Mouse (Mus musculus) left cerebral cortex, adult 2 months (tissue): ENCODE results near the gene Gm20894. TPM values are rescaled to one million over a fixed set of nuclear protein-coding genes. Genes with fewer than 3 reads are reported as not detected.
"Not testable (repeated sequence)": the region's sequence is repeated elsewhere in the genome, so short reads cannot be mapped to it uniquely, and the experiment has no call there.

Experiments
- DNase-seq, 2 experiments: peaks; one replicate each; pipeline ENCODE4 v3.0.0; 2021 to 2022; ENCODE audit warnings: low spot score in 2 of 2, mixed read lengths in 1 of 2; ENCODE audit errors: extremely low spot score in 1 of 2
- H3K27ac ChIP-seq: fragments of 200-600 bp; 2 replicates; pipeline ENCODE4 v1.8.1; 2022
- H3K4me3 ChIP-seq: fragments of 200-600 bp; 2 replicates; pipeline ENCODE4 v1.8.1; 2022
- intact Hi-C: fragments of 180-260 bp; cut with DNase I; formaldehyde crosslinking; loops from one replicate; pipeline ENCODE4 v1.15.1; 2025
- long read RNA-seq, 2 experiments: library from polyadenylated mRNA; stranded (forward); transcript quantifications; one replicate each; pipeline ENCODE4 v2.0.0; 2021; ENCODE audit warnings: borderline mapping rate in 2 of 2
- total RNA-seq, 2 experiments: library from RNA; stranded (reverse); gene quantifications; 2 replicates each; pipeline ENCODE4 v1.2.3; 2021

Gm20894 gene
- not detected for total RNA-seq
- long read RNA-seq, experiment 1, result 0 reads
- long read RNA-seq, experiment 2, result 0 reads

- H3K27ac ChIP-seq, H3K4me3 ChIP-seq, intact Hi-C loops, DNase-seq: not testable (repeated sequence)
Observed at GRCm38 (mm10) chrY:28271412-28271811, at the start of gene Gm20894. Gene Gm20894, minus strand, starts transcription at chrY:28271512.
